Mouse (Mus musculus) embryonic facial prominence, embryonic 14.5 days (tissue): ENCODE results near the gene Wdfy2. TPM values are rescaled to one million over a fixed set of nuclear protein-coding genes. Genes with fewer than 3 reads are reported as not detected.
"Not testable (repeated sequence)": the region's sequence is repeated elsewhere in the genome, so short reads cannot be mapped to it uniquely, and the experiment has no call there.

ENCODE experiments used
- ATAC-seq: fragments of 200-750 bp; cut with Nextera tagmentation; 2 replicates; pipeline ENCODE4 v1.8.0; 2017; ENCODE audit warnings: low read depth, moderate number of reproducible peaks, moderate TSS enrichment
- DNase-seq: peaks from one replicate; pipeline ENCODE4 v3.0.0-alpha.2; 2015; ENCODE audit warnings: low spot score
- H3K27ac ChIP-seq: fragments of 300-500 bp; sonication (generic); replicated peaks from 2 replicates; pipeline ENCODE4 v1.5.1; 2014; ENCODE audit warnings: low read depth, mild to moderate bottlenecking, low read length, moderate library complexity
- H3K27me3 ChIP-seq: fragments of 300-500 bp; sonication (generic); replicated peaks from 2 replicates; pipeline ENCODE4 v1.6.1; 2014; ENCODE audit warnings: low read length; ENCODE audit not compliant: control insufficient read depth, insufficient read depth
- H3K36me3 ChIP-seq: fragments of 300-500 bp; sonication (generic); 2 replicates; pipeline ENCODE4 v1.6.1; 2014; ENCODE audit warnings: low read length, mixed read lengths; ENCODE audit not compliant: control insufficient read depth, insufficient read depth
- H3K4me1 ChIP-seq: fragments of 300-500 bp; sonication (generic); 2 replicates; pipeline ENCODE4 v1.6.1; 2014; ENCODE audit warnings: antibody characterized with exemption, low read length; ENCODE audit not compliant: control insufficient read depth, insufficient read depth
- H3K4me2 ChIP-seq: fragments of 300-500 bp; sonication (generic); 2 replicates; pipeline ENCODE4 v1.6.1; 2014; ENCODE audit warnings: low read depth, mild to moderate bottlenecking, low read length, moderate library complexity, mixed read lengths
- H3K4me3 ChIP-seq: fragments of 300-500 bp; sonication (generic); 2 replicates; pipeline ENCODE4 v1.5.1; 2014; ENCODE audit warnings: low read depth, mild to moderate bottlenecking, low read length
- H3K9ac ChIP-seq: fragments of 300-500 bp; sonication (generic); 2 replicates; pipeline ENCODE4 v1.6.1; 2014; ENCODE audit warnings: low read depth, mild to moderate bottlenecking, low read length, moderate library complexity, mixed read lengths
- H3K9me3 ChIP-seq: fragments of 300-500 bp; sonication (generic); 2 replicates; pipeline ENCODE4 v1.6.1; 2016; ENCODE audit warnings: low read length; ENCODE audit not compliant: control insufficient read depth
- WGBS: fragments of 180-500 bp; shearing (Covaris S2); extraction: QIAGEN DNeasy Blood & Tissue Kit; methylation state at CpG from one replicate; pipeline ENCODE4 v1.1.7; 2014; 5-methylcytosine and 5-hydroxymethylcytosine counted together
- polyA plus RNA-seq: library from polyadenylated mRNA; unstranded; fragments of >200 nt; fragmentation: Nextera tagmentation; extraction: Ambion mirVana; gene quantifications from 2 replicates; pipeline ENCODE4 v1.2.1, GENCODE M21; 2014

Wdfy2 gene
- polyA plus RNA-seq, 1 experiment from 2014 or later, result 11.6 TPM

DNA sequence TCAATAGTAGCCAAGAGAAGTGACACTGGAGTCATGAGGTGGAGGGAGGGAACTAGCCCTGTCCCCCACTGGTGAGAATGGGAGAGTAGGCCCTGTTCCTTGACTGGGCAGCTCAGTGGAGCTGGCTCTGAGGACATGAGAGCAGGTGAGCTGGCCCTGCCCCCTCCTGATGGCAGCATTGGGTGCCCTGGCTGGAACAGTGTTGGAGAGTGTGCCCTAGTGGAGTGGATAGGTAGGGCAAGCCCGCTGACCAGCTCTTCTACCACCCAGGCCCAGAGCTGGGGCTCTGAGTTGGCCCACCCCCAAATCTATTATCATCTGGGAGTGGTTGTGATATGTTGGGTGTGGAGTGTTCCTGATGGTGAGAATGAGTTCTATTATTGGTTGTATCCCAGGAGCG is 47.7 kb downstream of the Wdfy2 start:
- Histone ChIP-seq H3K27ac (no peak overlapping the region), H3K27me3 (no peaks in the 10 kb centered on the region), H3K9me3 (no peaks in the 10 kb centered on the region), H3K4me3 (no peak overlapping the region), H3K4me1 (peaks cover 9% of the 10 kb centered on the region), H3K9ac (no peak overlapping the region), H3K36me3 (no peaks in the 10 kb centered on the region), H3K4me2 (no peak overlapping the region)
- WGBS, result 93% methylated on average over 2 of the region's 2 CpGs
- DNase-seq (no peak), ATAC-seq (no peak)

DNA sequence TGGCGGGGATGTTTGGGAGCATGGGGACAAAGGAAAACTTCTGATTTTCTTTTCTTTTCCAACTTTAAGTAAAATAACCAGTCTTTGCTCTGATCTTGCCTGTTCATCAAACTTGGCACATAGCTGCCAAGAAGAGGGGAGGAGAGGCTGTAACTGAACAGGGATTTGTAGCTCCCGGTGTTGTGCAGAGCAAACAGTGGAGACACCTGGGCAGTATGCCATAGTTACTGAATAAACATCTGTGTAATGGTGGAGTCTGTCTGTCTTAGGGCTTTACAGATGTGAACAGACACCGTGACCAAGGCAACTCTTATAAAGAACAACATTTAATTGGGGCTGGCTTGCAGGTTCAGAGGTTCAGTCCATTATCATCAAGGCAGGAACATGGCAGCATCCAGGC is 53.9 kb downstream of the Wdfy2 start:
- 85% methylated on average over 3 of the region's 3 CpGs for WGBS
- no peak overlapping the region for H3K4me3 ChIP-seq

DNA sequence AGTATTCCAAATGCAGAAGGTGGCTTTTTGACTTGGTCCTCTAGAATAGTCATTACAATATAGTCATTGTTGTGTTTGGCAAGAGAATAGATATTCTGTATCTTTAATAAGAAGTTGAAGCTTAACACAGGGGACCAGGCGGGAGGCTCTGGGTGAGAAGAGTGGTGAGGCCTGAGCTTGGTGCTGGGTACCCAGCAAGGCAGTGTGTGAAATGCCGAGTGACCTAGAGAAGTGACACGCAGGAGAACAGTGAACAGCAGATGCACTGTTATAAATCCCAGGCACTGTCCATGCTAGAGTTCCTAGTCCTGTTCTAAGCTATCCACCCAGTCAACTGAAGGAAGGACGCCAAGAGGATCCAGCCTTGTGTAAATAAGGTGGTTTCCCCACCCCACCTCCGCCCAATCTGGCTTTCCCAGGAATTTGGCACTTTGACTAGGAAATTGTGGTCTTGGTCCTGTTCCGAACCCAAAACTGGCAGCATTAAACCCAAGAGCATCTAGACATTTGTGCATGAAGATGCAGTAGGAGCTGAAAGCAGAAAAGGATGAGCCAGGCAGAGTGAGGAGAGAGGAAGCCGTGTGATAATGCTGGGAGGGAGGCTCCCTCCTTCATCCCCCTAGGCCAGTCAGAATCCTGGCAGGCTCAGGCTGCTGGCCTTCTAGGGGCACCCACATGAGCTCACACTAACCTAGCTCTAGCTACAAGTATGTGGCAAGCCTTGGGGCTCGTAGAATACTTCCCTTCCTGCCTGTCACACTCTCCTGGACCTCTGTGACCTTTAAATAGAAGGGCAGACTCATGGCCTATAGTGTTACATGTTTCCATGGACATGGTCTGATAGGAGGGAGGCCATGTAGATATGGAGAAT is 55.5 kb downstream of the Wdfy2 start:
- H3K4me3 ChIP-seq, result no peak overlapping the region
- H3K9ac ChIP-seq, result no peak overlapping the region
- no peak overlapping the region for H3K27ac ChIP-seq
- ATAC-seq (no peak), DNase-seq (no peak)
- no peaks in the 10 kb centered on the region for H3K36me3 ChIP-seq
- H3K27me3 ChIP-seq, result no peaks in the 10 kb centered on the region
- no peak overlapping the region for H3K4me2 ChIP-seq
- 75% methylated on average over 8 of the region's 8 CpGs for WGBS
- peaks cover 4% of the 10 kb centered on the region; the same call in 1 of the 2 replicates for H3K4me1 ChIP-seq
- H3K9me3 ChIP-seq, result no peaks in the 10 kb centered on the region

More for the DNA sequence above, 53.9 kb downstream of the Wdfy2 start:
- no peaks in the 10 kb centered on the region for H3K27me3 ChIP-seq
- peaks cover 4% of the 10 kb centered on the region; the same call in 1 of the 2 replicates for H3K4me1 ChIP-seq
- no peak overlapping the region for H3K9ac ChIP-seq
- H3K9me3 ChIP-seq, result no peaks in the 10 kb centered on the region
- DNase-seq (no peak), ATAC-seq (no peak)
- no peaks in the 10 kb centered on the region for H3K36me3 ChIP-seq
- no peak overlapping the region for H3K4me2 ChIP-seq
- H3K27ac ChIP-seq, result no peak overlapping the region

DNA sequence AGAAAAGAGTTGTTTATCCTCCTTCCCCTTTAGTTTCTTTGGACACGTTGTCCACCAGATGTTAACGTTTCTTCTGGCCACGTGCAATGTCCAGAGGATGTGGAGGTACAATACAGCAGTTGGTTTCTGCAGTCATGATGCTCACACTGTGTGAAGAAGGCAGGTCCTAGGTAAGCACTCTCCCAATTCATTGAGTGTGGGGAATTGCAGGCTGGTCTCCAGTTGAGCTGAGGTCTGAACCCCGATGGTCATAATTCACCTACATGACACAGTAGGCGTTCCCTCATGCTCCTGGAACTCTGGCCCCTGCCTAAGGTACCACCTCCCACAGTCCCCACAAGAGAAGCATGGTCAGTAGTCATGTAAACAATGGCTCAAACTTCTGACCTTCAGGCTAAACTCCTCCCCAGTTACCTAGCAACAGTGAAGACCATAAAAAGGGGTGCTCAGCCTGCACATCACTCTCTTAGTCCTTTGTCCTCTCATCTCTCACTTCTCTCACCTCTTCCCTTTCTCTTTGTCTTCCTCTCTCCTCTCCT is 56.2 kb downstream of the Wdfy2 start:
- not testable (repeated sequence) for H3K9ac ChIP-seq, H3K4me2 ChIP-seq, H3K4me3 ChIP-seq, H3K4me1 ChIP-seq, DNase-seq, H3K36me3 ChIP-seq, ATAC-seq, H3K27ac ChIP-seq, H3K27me3 ChIP-seq, H3K9me3 ChIP-seq
- WGBS, result 62% methylated on average over 5 of the region's 5 CpGs

DNA sequence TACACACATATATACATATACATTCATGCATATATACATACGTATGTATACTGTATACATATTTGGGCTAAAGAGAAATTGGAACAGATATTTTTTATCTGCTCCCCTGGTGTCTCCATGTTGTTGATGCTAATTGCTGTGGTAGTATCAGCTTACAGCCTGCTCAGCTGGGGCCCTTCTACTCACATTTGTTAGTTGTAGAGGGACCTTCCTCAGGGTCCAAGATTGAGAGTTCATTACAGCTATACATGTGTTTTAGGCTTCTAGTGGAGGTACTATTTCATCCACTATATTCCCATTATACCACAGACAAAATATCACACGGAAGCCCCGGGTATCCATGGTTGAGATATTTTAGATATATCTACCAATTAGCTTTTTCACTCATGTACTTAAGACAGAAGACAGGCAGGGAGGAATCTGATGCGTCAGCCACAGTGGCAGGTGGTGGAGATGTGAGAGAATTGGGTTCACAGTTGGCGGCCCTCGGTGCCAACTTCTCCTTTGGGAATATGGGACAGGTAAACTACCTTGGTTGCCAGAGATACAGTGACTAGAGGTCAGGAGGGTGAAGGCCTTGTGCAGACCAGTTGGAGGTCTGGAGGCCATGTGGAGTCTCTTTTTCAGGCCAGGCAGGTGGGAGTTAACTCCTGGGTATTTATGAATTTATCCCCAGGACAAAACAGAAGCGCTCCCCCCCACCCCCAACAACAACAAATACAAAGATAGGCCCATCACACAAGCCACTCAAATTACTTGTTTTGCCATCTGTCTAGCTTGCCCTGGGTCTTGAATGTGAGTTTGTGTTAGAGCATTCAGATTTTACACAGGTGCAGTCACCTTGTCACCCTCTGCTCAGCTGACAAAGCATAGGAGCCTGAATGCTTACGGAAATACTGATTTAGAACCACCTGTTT is 57.7 kb downstream of the Wdfy2 start:
- Histone ChIP-seq H3K4me3 (no peak overlapping the region), H3K4me1 (peaks cover 4% of the 10 kb centered on the region; the same call in 1 of the 2 replicates), H3K27ac (no peak overlapping the region), H3K27me3 (no peaks in the 10 kb centered on the region), H3K36me3 (no peaks in the 10 kb centered on the region), H3K9ac (no peak overlapping the region), H3K4me2 (no peak overlapping the region), H3K9me3 (no peaks in the 10 kb centered on the region)
- 83% methylated on average over 8 of the region's 8 CpGs for WGBS
- ATAC-seq, result peak; percentile 82; the same call in 1 of the 2 replicates
- no peak for DNase-seq

DNA sequence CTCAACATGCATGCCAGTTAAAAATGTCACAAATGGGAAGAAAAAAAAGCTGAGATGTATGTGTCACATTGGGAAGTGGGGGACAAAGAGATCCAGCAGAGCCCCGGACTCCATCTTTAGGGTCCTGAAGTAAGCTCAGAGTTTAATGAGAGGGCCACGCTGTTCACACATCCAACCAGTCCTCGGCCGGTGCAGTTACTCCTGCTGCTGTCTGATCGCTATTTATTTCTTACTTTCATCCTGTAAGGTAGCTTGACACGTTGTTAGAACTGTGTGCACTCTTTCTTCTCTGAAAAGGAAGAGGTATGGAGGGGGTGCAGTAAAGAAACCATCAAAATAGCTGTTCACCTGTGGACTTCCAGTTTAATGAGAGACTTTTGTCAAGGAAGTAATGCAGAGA is 60.6 kb downstream of the Wdfy2 start:
- Histone ChIP-seq H3K9ac (no peak overlapping the region), H3K27me3 (no peaks in the 10 kb centered on the region), H3K27ac (no peak overlapping the region), H3K4me2 (no peak overlapping the region), H3K4me1 (peaks cover under 1% of the 10 kb centered on the region; the same call in 1 of the 2 replicates), H3K9me3 (no peaks in the 10 kb centered on the region), H3K36me3 (no peaks in the 10 kb centered on the region), H3K4me3 (no peak overlapping the region)
- WGBS, result 82% methylated on average over 6 of the region's 6 CpGs
- DNase-seq (no peak), ATAC-seq (no peak)

DNA sequence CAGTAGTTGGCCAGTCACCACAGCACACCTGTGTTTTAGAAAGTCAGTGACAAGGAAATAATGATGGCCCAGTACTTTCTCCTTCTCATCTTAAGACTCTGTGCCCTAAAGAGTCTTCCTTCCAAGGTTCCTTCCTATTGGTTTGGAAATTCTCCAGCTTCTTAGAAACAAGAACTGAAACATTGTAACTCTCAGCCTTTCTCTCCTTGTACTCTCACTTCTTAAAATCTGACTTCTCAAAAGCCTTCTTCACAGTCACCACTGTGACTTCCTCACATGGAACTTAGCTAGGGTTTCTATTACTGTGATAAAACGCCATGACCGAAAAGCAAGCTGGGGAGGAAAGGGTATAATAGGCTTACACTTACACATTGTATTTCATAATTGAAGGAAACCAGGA is 70.4 kb downstream of the Wdfy2 start:
- ATAC-seq (no peak), DNase-seq (no peak)
- Histone ChIP-seq H3K27ac (no peak overlapping the region), H3K27me3 (no peaks in the 10 kb centered on the region), H3K4me3 (no peak overlapping the region), H3K9ac (no peak overlapping the region), H3K4me1 (no peaks in the 10 kb centered on the region), H3K36me3 (no peaks in the 10 kb centered on the region), H3K9me3 (no peaks in the 10 kb centered on the region), H3K4me2 (no peak overlapping the region)
- 90% methylated on average over 2 of the region's 2 CpGs for WGBS

DNA sequence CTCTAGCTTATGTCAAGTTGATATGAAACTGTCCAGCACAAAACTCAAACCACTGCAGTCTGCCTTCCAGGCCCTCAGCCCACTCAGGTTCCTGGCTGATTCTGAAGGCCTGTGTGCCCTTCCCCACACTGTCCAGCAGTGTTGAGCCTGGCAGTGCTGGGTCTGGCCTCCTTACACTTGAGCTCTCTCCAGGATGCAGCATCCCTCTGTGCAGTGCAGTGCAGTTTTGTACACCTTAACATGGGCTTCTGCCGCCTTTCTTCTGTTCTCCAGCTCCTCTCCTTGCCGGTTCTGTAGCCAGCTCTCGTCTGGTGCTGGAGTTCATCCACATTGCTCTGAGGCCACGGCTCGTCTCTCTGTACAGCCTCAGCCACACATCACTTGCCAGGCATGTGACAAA is 71.1 kb downstream of the Wdfy2 start:
- Histone ChIP-seq H3K9me3 (no peaks in the 10 kb centered on the region), H3K27me3 (no peaks in the 10 kb centered on the region), H3K4me2 (no peak overlapping the region), H3K9ac (no peak overlapping the region), H3K4me1 (no peaks in the 10 kb centered on the region), H3K36me3 (no peaks in the 10 kb centered on the region), H3K4me3 (no peak overlapping the region), H3K27ac (no peak overlapping the region)
- ATAC-seq (no peak), DNase-seq (no peak)
- WGBS, result 91% methylated on average over 5 of the region's 5 CpGs
